Mouse (Mus musculus): Measurements from ENCODE around the gene Tfcp2. TPM values are rescaled to one million over a fixed set of nuclear protein-coding genes. Genes with fewer than 3 reads are reported as not detected.
"Not testable (repeated sequence)": the region's sequence is repeated elsewhere in the genome, so short reads cannot be mapped to it uniquely, and the experiment has no call there.

Gene Tfcp2
- polyA plus RNA-seq, 1 experiment from 2014 or later = 32.5 TPM

DNA sequence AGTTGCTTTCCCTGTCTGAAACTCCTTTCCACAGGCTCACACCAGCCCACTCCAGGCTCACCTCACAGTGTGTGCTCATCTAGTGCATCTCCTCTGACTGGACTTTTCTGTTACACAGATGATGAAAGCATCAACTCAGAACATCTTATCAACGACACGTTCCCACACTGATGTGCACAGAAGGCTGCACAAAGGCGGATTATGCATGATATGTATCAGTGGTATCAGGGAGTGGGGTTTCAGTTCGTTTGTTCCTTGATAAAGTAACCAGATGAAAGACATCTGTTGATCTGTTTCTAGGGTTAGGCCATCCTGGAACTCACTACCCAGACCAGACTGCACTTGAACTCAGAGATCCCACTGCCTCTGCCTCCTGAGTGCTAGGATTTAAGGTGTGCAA lies 38.4 kb downstream of the Tfcp2 start:
- no peak for ATAC-seq (ENCODE audit: insufficient number of reproducible peaks, insufficient read depth, low FRiP score, low TSS enrichment, low read depth)
- no peak overlapping the region for H3K27ac ChIP-seq
- H3K4me3 ChIP-seq = no peak overlapping the region
- WGBS = 84% methylated on average over 4 of the region's 4 CpGs
- no peak overlapping the region for H3K4me2 ChIP-seq
- H3K4me1 ChIP-seq = no peaks in the 10 kb centered on the region
- H3K36me3 ChIP-seq = peaks cover 80% of the 10 kb centered on the region
- no peak overlapping the region for H3K9ac ChIP-seq
- H3K9me3 ChIP-seq = no peaks in the 10 kb centered on the region
- H3K27me3 ChIP-seq = no peaks in the 10 kb centered on the region

DNA sequence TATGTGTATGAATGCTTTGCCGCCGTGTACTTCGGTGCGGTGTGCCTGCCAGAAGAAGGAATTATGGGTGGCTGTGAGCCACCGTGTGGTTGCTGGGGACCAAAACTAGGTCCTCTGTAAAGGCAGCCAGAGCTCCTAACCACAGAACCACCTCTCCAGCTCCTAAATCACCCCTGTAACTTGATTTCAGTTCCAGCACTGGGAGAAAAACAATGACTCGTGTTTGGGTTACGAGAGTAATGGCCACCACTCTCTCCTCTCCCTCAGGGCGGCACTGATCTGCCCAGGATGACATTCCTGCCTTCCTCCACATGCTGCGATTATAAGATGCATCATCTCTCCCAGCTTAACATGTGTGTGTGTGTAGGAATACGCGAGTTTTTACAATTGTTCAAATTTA lies 41.7 kb downstream of the Tfcp2 start:
- H3K4me1 ChIP-seq = no peaks in the 10 kb centered on the region
- H3K4me3 ChIP-seq = no peak overlapping the region
- H3K27ac ChIP-seq = no peak overlapping the region
- no peak overlapping the region for H3K9ac ChIP-seq
- H3K36me3 ChIP-seq = peaks cover 84% of the 10 kb centered on the region
- no peak overlapping the region for H3K4me2 ChIP-seq
- 87% methylated on average over 11 of the region's 11 CpGs for WGBS
- no peak for ATAC-seq (ENCODE audit: insufficient number of reproducible peaks, insufficient read depth, low FRiP score, low TSS enrichment, low read depth)
- H3K9me3 ChIP-seq = no peaks in the 10 kb centered on the region
- H3K27me3 ChIP-seq = no peaks in the 10 kb centered on the region

DNA sequence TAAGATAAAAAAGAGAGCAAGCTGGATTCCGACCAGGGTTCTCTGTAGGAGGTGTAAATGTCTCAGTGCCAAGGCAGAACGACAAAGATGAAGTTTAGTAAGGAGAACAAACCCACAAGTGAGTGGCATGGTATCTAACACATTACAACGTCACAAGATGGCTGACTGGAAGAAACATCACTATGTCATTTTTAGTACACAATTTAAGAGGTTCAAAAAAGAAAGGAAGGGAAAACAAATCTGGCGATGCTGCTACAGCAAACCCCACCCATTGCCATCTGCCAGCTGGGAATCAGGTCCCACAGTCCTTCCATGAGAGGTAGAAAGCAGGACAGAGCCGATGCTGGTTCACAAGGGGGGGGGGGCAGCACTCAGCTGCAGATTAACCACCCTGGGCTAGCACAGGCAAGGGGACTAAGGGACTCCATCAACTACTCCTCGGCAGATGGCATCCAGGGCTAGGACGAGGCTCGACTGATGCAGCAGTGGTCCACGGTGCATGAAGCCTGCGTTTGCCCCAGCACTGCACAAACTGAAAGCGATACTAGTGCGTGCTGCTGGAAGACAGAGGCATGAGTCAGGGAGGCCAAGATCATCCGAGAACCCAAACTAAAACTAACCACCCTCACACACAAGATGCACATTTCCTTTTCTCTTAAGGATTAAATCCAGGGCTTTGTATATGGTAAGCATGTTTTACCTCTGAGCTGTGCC lies 43.2 kb downstream of the Tfcp2 start:
- 90% methylated on average over 13 of the region's 13 CpGs for WGBS

DNA sequence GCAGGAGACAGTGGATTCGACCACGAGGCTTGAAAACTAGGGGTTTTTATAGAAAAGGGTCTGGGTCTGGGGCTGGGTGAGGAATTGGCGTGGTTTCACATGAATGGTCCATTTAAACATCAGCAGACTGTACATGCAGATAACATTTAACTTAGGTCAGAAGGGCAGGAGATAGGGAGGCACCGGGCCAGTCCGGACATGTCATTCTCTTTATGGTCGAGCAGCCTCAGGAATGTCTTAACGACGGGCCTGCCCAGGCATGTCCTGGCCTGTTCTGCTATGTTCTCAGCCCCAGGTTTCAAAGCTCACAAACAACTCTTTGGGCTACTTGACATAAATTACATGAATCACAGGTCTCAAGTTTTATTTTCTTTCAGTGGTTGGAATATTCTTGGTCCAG lies 52.3 kb downstream of the Tfcp2 start:
- H3K27ac ChIP-seq; H3K9ac ChIP-seq; H3K9me3 ChIP-seq; ATAC-seq (ENCODE audit: insufficient number of reproducible peaks, insufficient read depth, low FRiP score, low TSS enrichment, low read depth); H3K4me1 ChIP-seq; H3K4me3 ChIP-seq; H3K27me3 ChIP-seq; H3K4me2 ChIP-seq: not testable (repeated sequence)
- 92% methylated on average over 8 of the region's 8 CpGs for WGBS
- H3K36me3 ChIP-seq = peaks cover 14% of the 10 kb centered on the region

More for the DNA sequence above, 43.2 kb downstream of the Tfcp2 start:
- Histone ChIP-seq H3K36me3 (peaks cover 85% of the 10 kb centered on the region), H3K4me2 (no peak overlapping the region), H3K4me3 (no peak overlapping the region), H3K9me3 (no peaks in the 10 kb centered on the region), H3K27me3 (no peaks in the 10 kb centered on the region), H3K27ac (no peak overlapping the region), H3K9ac (no peak overlapping the region), H3K4me1 (no peaks in the 10 kb centered on the region)
- ATAC-seq (ENCODE audit: insufficient number of reproducible peaks, insufficient read depth, low FRiP score, low TSS enrichment, low read depth) = no peak

DNA sequence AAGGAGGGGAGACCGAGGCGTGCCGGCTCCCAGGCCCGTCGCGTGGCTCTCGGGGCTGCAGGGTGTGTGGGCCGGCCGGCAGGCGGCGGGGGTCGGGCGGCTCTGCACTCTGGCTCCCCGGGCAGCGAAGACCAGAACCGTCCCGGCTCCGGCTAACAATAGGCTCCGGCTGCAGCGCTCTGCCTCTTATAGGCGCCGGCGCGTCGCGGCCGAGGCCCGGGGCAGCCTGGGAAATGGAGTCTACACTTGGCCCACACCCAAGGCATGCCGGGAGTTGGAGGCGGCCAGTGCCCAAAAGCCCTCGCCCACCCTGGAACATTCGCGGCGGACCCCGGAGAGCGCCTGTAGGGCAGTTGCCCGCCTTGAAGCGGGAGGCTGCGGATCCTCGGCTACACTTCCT lies 56.7 kb downstream of the Tfcp2 start, which contains the start of gene Csrnp2:
Csrnp2 (minus strand) TSS at position 387 of the 400 bp plus-strand sequence.
- Histone ChIP-seq H3K4me2 (peak within 1 kb of the TSS; percentile 79), H3K9me3 (no peaks in the 10 kb centered on the region), H3K4me3 (peak within 1 kb of the TSS; percentile 85), H3K27ac (peak within 1 kb of the TSS; percentile 97), H3K4me1 (peaks cover 40% of the 10 kb centered on the region), H3K36me3 (no peaks in the 10 kb centered on the region), H3K27me3 (no peaks in the 10 kb centered on the region), H3K9ac (peak within 1 kb of the TSS; percentile 96)
- ATAC-seq (ENCODE audit: insufficient number of reproducible peaks, insufficient read depth, low FRiP score, low TSS enrichment, low read depth) = peak; percentile 96
- WGBS = 0% methylated on average over 38 of the region's 40 CpGs

DNA sequence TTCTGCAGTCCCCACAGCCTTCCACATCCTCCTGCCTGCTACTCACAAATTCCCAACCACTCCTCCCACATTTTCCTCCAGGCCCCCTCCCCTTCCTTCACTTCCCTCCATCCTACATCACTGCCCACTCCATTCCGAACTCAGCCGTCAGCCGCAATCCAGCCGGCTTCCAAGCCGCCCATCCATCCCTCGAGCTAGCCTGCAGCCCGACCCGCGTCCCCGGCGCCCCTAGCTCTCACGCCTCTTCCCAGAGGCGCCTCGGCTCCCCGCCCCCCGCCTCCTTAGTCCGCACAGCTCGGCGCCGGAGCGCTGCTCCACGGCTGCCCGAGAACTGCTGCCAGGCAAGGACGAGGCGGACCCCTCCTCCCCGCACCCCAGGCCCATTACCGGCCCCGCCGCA lies 57.2 kb downstream of the Tfcp2 start:
- Histone ChIP-seq H3K4me3 (peak overlapping the region; percentile 85), H3K27me3 (no peaks in the 10 kb centered on the region), H3K9me3 (no peaks in the 10 kb centered on the region), H3K9ac (peak overlapping the region; percentile 96), H3K27ac (peak overlapping the region; percentile 97), H3K4me2 (peak overlapping the region; percentile 79), H3K36me3 (0 out of 2 replicates have a peak, but pooled peaks cover under 1% of the 10 kb centered on the region), H3K4me1 (peaks cover 42% of the 10 kb centered on the region)
- ATAC-seq (ENCODE audit: insufficient number of reproducible peaks, insufficient read depth, low FRiP score, low TSS enrichment, low read depth) = peak; percentile 83
- WGBS = under 1% methylated on average over 29 of the region's 29 CpGs

DNA sequence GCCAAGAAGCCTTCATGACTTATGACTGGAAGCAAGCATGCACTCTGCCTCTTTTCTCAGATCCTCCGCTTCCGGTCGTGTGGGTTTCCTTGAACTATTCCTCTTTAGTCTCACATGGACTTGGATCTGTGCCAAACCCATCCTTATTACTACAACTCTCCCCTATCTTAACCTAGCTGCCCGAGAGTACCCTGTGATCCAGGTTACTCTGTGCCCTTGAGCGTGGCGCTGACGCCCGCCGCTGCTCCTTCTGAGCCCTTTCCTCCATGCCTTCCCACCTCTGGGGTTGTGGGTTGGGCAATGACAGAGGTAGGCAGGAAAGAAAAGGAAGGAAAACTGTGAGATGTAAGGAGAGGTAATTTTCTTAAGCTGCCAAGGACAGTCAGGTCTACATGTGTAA lies 59.8 kb downstream of the Tfcp2 start:
- Histone ChIP-seq H3K4me1 (peaks cover 45% of the 10 kb centered on the region), H3K36me3 (peaks cover 27% of the 10 kb centered on the region), H3K9me3 (no peaks in the 10 kb centered on the region), H3K27ac (no peak overlapping the region), H3K9ac (no peak overlapping the region), H3K27me3 (no peaks in the 10 kb centered on the region), H3K4me2 (0 out of 2 replicates have a peak overlapping the region, but pooled peaks have one; percentile 79), H3K4me3 (no peak overlapping the region)
- 69% methylated on average over 9 of the region's 9 CpGs for WGBS
- no peak for ATAC-seq (ENCODE audit: insufficient number of reproducible peaks, insufficient read depth, low FRiP score, low TSS enrichment, low read depth)

DNA sequence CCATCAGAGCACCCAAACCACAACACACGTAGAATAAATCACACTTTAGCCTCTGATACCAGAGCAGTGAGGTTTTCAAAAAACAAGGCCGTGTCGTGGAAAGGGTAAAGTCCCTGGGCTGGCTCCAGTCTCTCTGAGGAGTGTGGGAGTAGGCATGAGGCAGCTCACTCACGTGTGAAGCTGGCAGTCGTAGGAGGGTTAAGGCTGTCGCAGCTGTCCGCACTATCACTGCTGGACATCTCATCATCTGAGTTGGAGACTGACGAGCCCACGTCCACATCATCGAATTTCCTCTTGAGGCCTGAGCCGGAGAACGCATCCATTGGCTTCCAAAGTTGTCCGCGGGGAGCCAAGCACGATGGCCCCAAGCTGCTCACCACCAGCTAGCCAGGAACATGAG lies 62.5 kb downstream of the Tfcp2 start:
- no peak overlapping the region for H3K9ac ChIP-seq
- H3K27me3 ChIP-seq = no peaks in the 10 kb centered on the region
- no peak for ATAC-seq (ENCODE audit: insufficient number of reproducible peaks, insufficient read depth, low FRiP score, low TSS enrichment, low read depth)
- H3K9me3 ChIP-seq = no peaks in the 10 kb centered on the region
- no peak overlapping the region for H3K27ac ChIP-seq
- no peak overlapping the region for H3K4me3 ChIP-seq
- peaks cover 44% of the 10 kb centered on the region for H3K4me1 ChIP-seq
- no peak overlapping the region for H3K4me2 ChIP-seq
- peaks cover 54% of the 10 kb centered on the region for H3K36me3 ChIP-seq
- WGBS = 84% methylated on average over 15 of the region's 15 CpGs

DNA sequence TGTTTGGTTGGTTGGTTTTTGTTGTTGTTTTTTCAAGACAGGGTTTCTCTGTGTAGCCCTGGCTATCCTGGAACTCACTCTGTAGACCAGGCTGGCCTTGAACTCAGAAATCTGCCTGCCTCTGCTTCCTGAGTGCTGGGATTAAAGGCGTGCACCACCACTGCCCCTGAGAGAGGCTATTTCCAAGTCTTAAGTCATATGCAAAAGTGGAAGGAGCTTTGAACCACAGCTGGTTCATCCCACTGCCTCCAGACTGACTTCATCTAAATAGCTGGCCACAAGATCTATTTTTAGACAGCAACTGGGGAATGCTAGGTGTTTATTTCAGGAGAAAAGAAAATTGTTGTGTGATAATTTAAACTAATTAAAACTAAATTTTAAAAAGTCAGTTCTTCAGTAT lies 63.5 kb downstream of the Tfcp2 start:
- not testable (repeated sequence) for H3K4me2 ChIP-seq; H3K27ac ChIP-seq; H3K9ac ChIP-seq; H3K4me3 ChIP-seq; H3K9me3 ChIP-seq; ATAC-seq (ENCODE audit: insufficient number of reproducible peaks, insufficient read depth, low FRiP score, low TSS enrichment, low read depth); H3K27me3 ChIP-seq
- WGBS = 91% methylated on average over 1 of the region's 1 CpGs
- Histone ChIP-seq H3K36me3 (peaks cover 63% of the 10 kb centered on the region), H3K4me1 (peaks cover 34% of the 10 kb centered on the region)

DNA sequence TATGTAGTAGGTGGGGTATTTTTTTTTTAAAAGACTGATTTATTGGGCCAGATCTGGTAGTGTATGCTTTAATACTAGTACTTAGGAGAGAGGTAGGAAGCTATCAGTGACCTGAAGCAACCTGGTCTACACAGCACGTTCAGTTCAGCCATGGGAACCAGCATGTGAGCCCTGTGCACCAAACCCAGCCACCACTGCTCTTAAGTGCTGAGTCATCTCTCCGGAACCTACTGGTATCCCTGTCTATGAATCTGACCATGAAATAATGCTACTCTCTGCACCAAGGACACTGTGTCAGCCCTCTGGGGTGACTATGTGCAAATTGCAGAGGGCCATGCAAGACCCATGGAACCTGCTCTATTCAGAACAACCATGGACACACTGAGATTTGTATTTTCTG lies 64.8 kb downstream of the Tfcp2 start:
- no peaks in the 10 kb centered on the region for H3K27me3 ChIP-seq
- peaks cover 22% of the 10 kb centered on the region for H3K4me1 ChIP-seq
- no peak overlapping the region for H3K4me3 ChIP-seq
- no peaks in the 10 kb centered on the region for H3K9me3 ChIP-seq
- H3K27ac ChIP-seq = no peak overlapping the region
- no peak for ATAC-seq (ENCODE audit: insufficient number of reproducible peaks, insufficient read depth, low FRiP score, low TSS enrichment, low read depth)
- peaks cover 75% of the 10 kb centered on the region for H3K36me3 ChIP-seq
- no peak overlapping the region for H3K4me2 ChIP-seq
- 90% methylated on average over 2 of the region's 2 CpGs for WGBS
- no peak overlapping the region for H3K9ac ChIP-seq

DNA sequence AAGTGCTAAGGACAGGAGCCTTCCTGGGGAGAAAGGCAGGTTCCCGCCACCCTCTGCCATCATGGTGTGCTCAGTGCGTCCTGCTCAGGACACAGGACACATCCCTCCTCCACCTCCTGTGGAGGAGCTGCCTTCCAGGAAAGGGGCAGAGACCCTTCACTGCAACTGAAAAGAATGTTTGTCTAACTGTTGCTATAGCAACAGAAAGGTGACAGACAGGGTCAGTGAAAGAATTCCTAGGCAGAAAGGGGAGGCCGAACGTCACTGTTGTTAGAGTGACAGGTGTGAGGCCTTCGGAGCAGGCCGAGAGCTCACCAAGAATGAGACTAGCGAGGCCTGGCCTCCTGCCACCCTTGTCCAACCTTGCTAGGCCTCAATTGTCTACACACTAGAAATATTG lies 65.4 kb downstream of the Tfcp2 start:
- ATAC-seq (ENCODE audit: insufficient number of reproducible peaks, insufficient read depth, low FRiP score, low TSS enrichment, low read depth) = no peak
- H3K27me3 ChIP-seq = no peaks in the 10 kb centered on the region
- H3K4me2 ChIP-seq = no peak overlapping the region
- no peak overlapping the region for H3K27ac ChIP-seq
- 45% methylated on average over 7 of the region's 7 CpGs for WGBS
- H3K9me3 ChIP-seq = no peaks in the 10 kb centered on the region
- H3K4me3 ChIP-seq = no peak overlapping the region
- peaks cover 17% of the 10 kb centered on the region for H3K4me1 ChIP-seq
- peaks cover 81% of the 10 kb centered on the region for H3K36me3 ChIP-seq
- H3K9ac ChIP-seq = no peak overlapping the region

DNA sequence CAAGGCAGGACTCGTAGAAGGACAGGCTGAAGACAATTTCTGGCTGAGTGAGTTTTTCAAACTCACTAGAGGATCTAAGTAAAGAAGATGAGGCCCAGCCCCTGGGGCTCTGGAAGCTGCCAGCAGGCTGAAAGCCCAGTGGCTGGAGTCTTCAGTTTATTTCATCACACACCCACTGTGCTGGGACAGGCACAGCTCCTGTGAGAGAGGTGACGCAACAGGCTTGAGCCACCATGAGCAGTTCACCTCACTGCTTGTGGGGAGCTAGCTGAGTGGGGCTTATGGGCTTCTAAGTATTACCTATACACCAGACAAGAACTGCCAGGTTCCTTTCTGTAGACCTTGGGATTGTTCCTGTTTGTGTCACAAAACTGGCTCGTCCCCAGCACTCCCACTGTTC lies 66.2 kb downstream of the Tfcp2 start:
- peaks cover 90% of the 10 kb centered on the region for H3K36me3 ChIP-seq
- no peak overlapping the region for H3K9ac ChIP-seq
- H3K4me3 ChIP-seq = no peak overlapping the region
- peaks cover 10% of the 10 kb centered on the region for H3K4me1 ChIP-seq
- no peak for ATAC-seq (ENCODE audit: insufficient number of reproducible peaks, insufficient read depth, low FRiP score, low TSS enrichment, low read depth)
- no peaks in the 10 kb centered on the region for H3K27me3 ChIP-seq
- H3K9me3 ChIP-seq = no peaks in the 10 kb centered on the region
- H3K4me2 ChIP-seq = no peak overlapping the region
- H3K27ac ChIP-seq = no peak overlapping the region
- 85% methylated on average over 3 of the region's 3 CpGs for WGBS

Data from embryonic facial prominence, embryonic 13.5 days (tissue).